In the genomic region with DNA sequence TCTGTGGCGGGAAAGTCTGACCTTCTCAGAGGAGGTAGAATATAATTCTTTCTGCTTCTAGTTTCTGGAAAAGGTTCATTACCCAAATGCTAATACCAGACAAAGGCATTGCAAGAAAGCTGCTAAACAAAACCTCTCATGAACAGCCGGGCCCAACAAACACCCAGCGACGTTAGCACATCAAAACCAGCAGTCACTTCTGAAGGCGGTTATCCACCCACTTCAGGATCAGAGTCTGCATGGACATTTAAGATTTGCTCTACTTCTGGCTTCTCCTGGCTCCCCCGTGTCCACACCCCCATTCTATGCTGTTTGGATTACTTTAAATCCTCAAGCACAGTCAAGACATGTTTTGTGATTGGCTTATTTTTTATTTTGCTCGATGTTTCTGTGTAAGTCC, we compare ENCODE assay signal across 21 mouse cellular contexts. TPM values are rescaled to one million over a fixed set of nuclear protein-coding genes. Genes with fewer than 3 reads are reported as not detected.
A peak's percentile ranks its signal among the peaks of the same experiment; 100 is the strongest.
DNase-seq lines count a peak whose midpoint lies in the region.
"Had no signal": no experiment of that assay in that cellular context is flagged by ENCODE, and none has a peak within 500 bp of the region (broad histone marks: within the 10 kb centered on the region; RNA-seq: fewer than 3 reads in every experiment).

No protein-coding gene starts in this region.

- DNase-seq in heart, adult 11 months: peak; percentile 62
- no peak for DNase-seq in heart, postnatal 14 days
- DNase-seq in A20 (ENCODE audit: low read depth, low spot score) (peak; percentile 27), MN1 (ENCODE audit: low spot score) (peak; percentile 10)
- DNase-seq in telencephalon, adult 2 months (ENCODE audit: low read depth, low spot score): peak; percentile 11
- no peak for DNase-seq in adrenal gland, postnatal 14 days
- no peak for DNase-seq in urinary bladder, postnatal 4 days (ENCODE audit: low spot score in 2 of 2)
- DNase-seq: adrenal gland, adult 2 months; adrenal gland, postnatal 10 days; adrenal gland, postnatal 36 days; B cell, adult 2 months; cerebellum, adult 11 months; cerebellum, adult 18-20 months; cerebellum, adult 8-10 months; cerebellum, adult 9-11 months; cerebellum, postnatal 14 days; cerebellum, postnatal 36 days; embryo, embryonic 11 days had no signal

- intact Hi-C loops in heart, postnatal 14 days (cut with DNase I): no loop called here

RNA-seq across cellular contexts. Expression of a gene that starts 1.0 kb away (rescaled TPM):
- total RNA-seq in heart, postnatal 14 days (2021): not detected
- total RNA-seq in adrenal gland, postnatal 14 days (2021): 0.15 TPM in 1 of 2 replicates, not detected in the other
- total RNA-seq: adrenal gland, adult 2 months; adrenal gland, postnatal 10 days; adrenal gland, postnatal 36 days; CH12.LX had no signal

RNA-seq across cellular contexts. Expression of a gene that starts 16.1 kb away (rescaled TPM):
- total RNA-seq in heart, postnatal 14 days (2021): not detected
- total RNA-seq in adrenal gland, postnatal 14 days (2021): not detected in 2 replicates
- total RNA-seq: adrenal gland, adult 2 months; adrenal gland, postnatal 36 days; CH12.LX; common myeloid progenitor, adult 5-6 weeks; G1E had no signal

RNA-seq across cellular contexts. Expression of a gene that starts 26.6 kb away (rescaled TPM):
- total RNA-seq in heart, postnatal 14 days (2021): not detected
- not detected in 2 replicates for total RNA-seq in adrenal gland, postnatal 14 days (2021)
- total RNA-seq: adrenal gland, adult 2 months; adrenal gland, postnatal 36 days; CH12.LX; common myeloid progenitor, adult 5-6 weeks; G1E had no signal

RNA-seq across cellular contexts. Expression of a gene that starts 39.0 kb away (rescaled TPM):
- total RNA-seq in heart, postnatal 14 days (2021): not detected
- 3.3 TPM in 1 of 2 replicates, not detected in the other for total RNA-seq in adrenal gland, postnatal 14 days (2021)
- total RNA-seq: CH12.LX; common myeloid progenitor, adult 5-6 weeks; G1E had no signal

RNA-seq across cellular contexts. Expression of a gene that starts 48.4 kb away (rescaled TPM):
- under 1 TPM; 0.45 to 0.68 TPM for total RNA-seq in heart, postnatal 14 days (2021)
- total RNA-seq in adrenal gland, postnatal 14 days (2021): 1.4 and 1.6 TPM in 2 replicates
- total RNA-seq: CH12.LX had no signal

Comparison
In these comparisons a context has a peak if more than half of its experiments do, and no peak if none do; other contexts are left out.
1. DNase-seq: peak in heart, adult 11 months (single experiment), A20 (single experiment), MN1 (single experiment) and telencephalon, adult 2 months (single experiment); none in heart, postnatal 14 days (0 of 2), adrenal gland, postnatal 14 days (single experiment) and urinary bladder, postnatal 4 days (0 of 2).